Mouse (Mus musculus): ENCODE data around the gene Galk1.

DNA sequence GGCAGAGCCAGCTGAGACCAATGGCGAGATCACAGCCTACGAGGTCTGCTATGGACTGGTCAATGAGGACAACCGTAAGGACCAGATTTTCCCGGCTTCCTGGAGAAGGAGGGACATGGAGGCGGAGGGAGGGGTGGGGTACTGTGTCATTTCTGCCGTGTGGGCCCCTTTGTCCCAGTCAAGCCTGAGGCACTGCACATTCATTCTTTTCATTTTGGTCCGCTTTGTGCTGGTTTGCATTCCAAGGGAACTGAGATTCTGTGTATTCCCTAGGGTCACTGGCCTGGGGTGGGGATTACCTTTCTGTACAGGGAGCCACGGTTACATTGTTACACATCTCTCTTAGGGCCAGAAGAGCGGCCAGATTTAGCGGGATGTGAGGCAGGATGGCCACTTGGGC is 11.9 kb downstream of the Galk1 start:
- TF ChIP-seq POLR2A (IDR thresholded peaks at IDR 0.05; ENCODE audit: borderline replicate concordance, extremely low read depth, insufficient read depth, insufficient read length, poor library complexity, severe bottlenecking) (no peak), CTCF (IDR thresholded peaks at IDR 0.05; ENCODE audit: borderline replicate concordance, extremely low read depth, insufficient read depth, insufficient read length) (no peak)
